Mouse (Mus musculus) neural tube, embryonic 11.5 days (tissue): ENCODE measurements around the gene Plac1. TPM values are rescaled to one million over a fixed set of nuclear protein-coding genes. Genes with fewer than 3 reads are reported as not detected.
"Not testable (repeated sequence)": the region's sequence is repeated elsewhere in the genome, so short reads cannot be mapped to it uniquely, and the experiment has no call there.

Experiments used
- ATAC-seq: fragments of 200-750 bp; cut with Nextera tagmentation; 2 replicates; pipeline ENCODE4 v1.8.0; 2017; ENCODE audit warnings: moderate number of reproducible peaks, mild to moderate bottlenecking, moderate TSS enrichment, moderate library complexity; ENCODE audit not compliant: insufficient read depth, low FRiP score, low TSS enrichment
- DNase-seq: peaks from one replicate; pipeline ENCODE4 v3.0.0-alpha.2; 2015; ENCODE audit warnings: low spot score
- H3K27ac ChIP-seq: fragments of 300-500 bp; sonication (generic); 2 replicates; pipeline ENCODE4 v1.5.1; 2014; ENCODE audit warnings: low read depth, mild to moderate bottlenecking, low read length
- H3K27me3 ChIP-seq: fragments of 300-500 bp; sonication (generic); 2 replicates; pipeline ENCODE4 v1.6.1; 2014; ENCODE audit warnings: mild to moderate bottlenecking, low read length, mixed read lengths; ENCODE audit not compliant: control insufficient read depth, insufficient read depth
- H3K36me3 ChIP-seq: fragments of 300-500 bp; sonication (generic); 2 replicates; pipeline ENCODE4 v1.6.1; 2014; ENCODE audit warnings: mild to moderate bottlenecking, low read length, moderate library complexity, mixed read lengths; ENCODE audit not compliant: control insufficient read depth, insufficient read depth
- H3K4me1 ChIP-seq: fragments of 300-500 bp; sonication (generic); 2 replicates; pipeline ENCODE4 v1.6.1; 2014; ENCODE audit warnings: low read length, mixed read lengths; ENCODE audit not compliant: control insufficient read depth, insufficient read depth
- H3K4me2 ChIP-seq: fragments of 300-500 bp; sonication (generic); 2 replicates; pipeline ENCODE4 v1.6.1; 2014; ENCODE audit warnings: low read depth, mild to moderate bottlenecking, moderate library complexity
- H3K4me3 ChIP-seq: fragments of 300-500 bp; sonication (generic); 2 replicates; pipeline ENCODE4 v1.5.1; 2014; ENCODE audit warnings: low read depth, low read length
- H3K9ac ChIP-seq: fragments of 300-500 bp; sonication (generic); 2 replicates; pipeline ENCODE4 v1.6.1; 2014; ENCODE audit warnings: mild to moderate bottlenecking, low read length
- H3K9me3 ChIP-seq: fragments of 300-500 bp; sonication (generic); 2 replicates; pipeline ENCODE4 v1.6.1; 2016; ENCODE audit warnings: low read length; ENCODE audit not compliant: control insufficient read depth
- WGBS: fragments of 180-500 bp; shearing (Covaris S2); extraction: QIAGEN DNeasy Blood & Tissue Kit; methylation state at CpG from one replicate; pipeline ENCODE4 v1.1.7; 2014; 5-methylcytosine and 5-hydroxymethylcytosine counted together
- microRNA counts: library from miRNA; unstranded; fragments of <30 nt; microRNA quantifications from one replicate; lab custom pipeline; 2015
- microRNA-seq: library from miRNA; unstranded; fragments of <30 nt; microRNA quantifications from one replicate; pipeline ENCODE4, GENCODE M21; 2016
- polyA plus RNA-seq: library from polyadenylated mRNA; unstranded; fragments of >200 nt; fragmentation: Nextera tagmentation; extraction: Ambion mirVana; gene quantifications from 2 replicates; pipeline ENCODE4 v1.2.1, GENCODE M21; 2014

Gene Plac1
- polyA plus RNA-seq, 1 experiment from 2014 or later = 2.6 TPM

GRCm38 (mm10) chrX:53039651-53040050, 200.3 kb downstream of the Plac1 start:
- Histone ChIP-seq H3K9me3 (no peaks in the 10 kb centered on the region), H3K4me2 (no peak overlapping the region), H3K27ac (no peak overlapping the region), H3K36me3 (no peaks in the 10 kb centered on the region), H3K4me3 (no peak overlapping the region), H3K4me1 (no peaks in the 10 kb centered on the region), H3K9ac (no peak overlapping the region), H3K27me3 (no peaks in the 10 kb centered on the region)
- DNase-seq (no peak), ATAC-seq (no peak)
- 37% methylated on average over 5 of the region's 5 CpGs for WGBS

GRCm38 (mm10) chrX:53038194-53038593, 201.7 kb downstream of the Plac1 start:
- Histone ChIP-seq H3K36me3 (no peaks in the 10 kb centered on the region), H3K9ac (no peak overlapping the region), H3K4me1 (no peaks in the 10 kb centered on the region), H3K4me2 (no peak overlapping the region), H3K4me3 (no peak overlapping the region), H3K27ac (no peak overlapping the region), H3K27me3 (no peaks in the 10 kb centered on the region), H3K9me3 (no peaks in the 10 kb centered on the region)
- ATAC-seq = no peak
- 84% methylated on average over 4 of the region's 4 CpGs for WGBS
- DNase-seq = no peak

- Histone ChIP-seq H3K9ac (no peak overlapping the region), H3K4me1 (no peaks in the 10 kb centered on the region), H3K36me3 (no peaks in the 10 kb centered on the region), H3K27ac (no peak overlapping the region), H3K27me3 (no peaks in the 10 kb centered on the region), H3K4me2 (no peak overlapping the region), H3K9me3 (no peaks in the 10 kb centered on the region), H3K4me3 (no peak overlapping the region)
- DNase-seq = no peak
- no peak for ATAC-seq
- 74% methylated on average over 5 of the region's 5 CpGs for WGBS
These were observed 210.4 kb downstream of the Plac1 start for GRCm38 (mm10) chrX:53029559-53029958.

- no peaks in the 10 kb centered on the region for H3K4me1 ChIP-seq
- WGBS = 64% methylated on average over 11 of the region's 11 CpGs
- H3K4me2 ChIP-seq = no peak overlapping the region
- no peak overlapping the region for H3K9ac ChIP-seq
- H3K27ac ChIP-seq = no peak overlapping the region
- no peak overlapping the region for H3K4me3 ChIP-seq
- H3K27me3 ChIP-seq = no peaks in the 10 kb centered on the region
- H3K9me3 ChIP-seq = no peaks in the 10 kb centered on the region
- DNase-seq (no peak), ATAC-seq (no peak)
- H3K36me3 ChIP-seq = no peaks in the 10 kb centered on the region
These were observed 214.3 kb downstream of the Plac1 start for GRCm38 (mm10) chrX:53025471-53026223.

GRCm38 (mm10) chrX:53024268-53024667, 215.6 kb downstream of the Plac1 start:
- H3K9me3 ChIP-seq, H3K4me1 ChIP-seq, ATAC-seq, H3K27me3 ChIP-seq, H3K4me3 ChIP-seq, H3K27ac ChIP-seq, H3K9ac ChIP-seq, H3K36me3 ChIP-seq, H3K4me2 ChIP-seq: not testable (repeated sequence)
- DNase-seq = peak; percentile 29
- WGBS = 32% methylated on average over 3 of the region's 3 CpGs

GRCm38 (mm10) chrX:53023021-53023420, 216.9 kb downstream of the Plac1 start:
- no peaks in the 10 kb centered on the region for H3K36me3 ChIP-seq
- H3K4me1 ChIP-seq = no peaks in the 10 kb centered on the region
- ATAC-seq (no peak), DNase-seq (no peak)
- H3K4me3 ChIP-seq = no peak overlapping the region
- no peak overlapping the region for H3K9ac ChIP-seq
- WGBS = 90% methylated on average over 2 of the region's 2 CpGs
- no peak overlapping the region for H3K27ac ChIP-seq
- H3K4me2 ChIP-seq = no peak overlapping the region
- H3K9me3 ChIP-seq = no peaks in the 10 kb centered on the region
- no peaks in the 10 kb centered on the region for H3K27me3 ChIP-seq

MicroRNAs encoded within 50 kb of the gene (microRNA counts, 519-probe panel; counts per million panel counts)
- microRNA mmu-miR-322 (lab: Ali Mortazavi, UCI) (5,236 counts per million, percentile 91 among the panel's probes with 10 or more counts), microRNA mmu-miR-351 (lab: Ali Mortazavi, UCI) (3,494 counts per million, percentile 69 among the panel's probes with 10 or more counts), microRNA mmu-miR-450a-3p (lab: Ali Mortazavi, UCI) (171 counts per million, percentile 57 among the panel's probes with 10 or more counts), microRNA mmu-miR-450a-5p (lab: Ali Mortazavi, UCI) (5,020 counts per million, percentile 88 among the panel's probes with 10 or more counts), microRNA mmu-miR-450b-3p (lab: Ali Mortazavi, UCI) (1,212 counts per million, percentile 58 among the panel's probes with 10 or more counts), microRNA mmu-miR-450b-5p (lab: Ali Mortazavi, UCI) (171 counts per million, percentile 57 among the panel's probes with 10 or more counts), microRNA mmu-miR-503 (lab: Ali Mortazavi, UCI) (2,748 counts per million, percentile 62 among the panel's probes with 10 or more counts), microRNA mmu-miR-542-3p (lab: Ali Mortazavi, UCI) (171 counts per million, percentile 57 among the panel's probes with 10 or more counts), microRNA mmu-miR-542-5p (lab: Ali Mortazavi, UCI) (171 counts per million, percentile 57 among the panel's probes with 10 or more counts)

Small RNA genes within 50 kb of the gene (microRNA-seq; reads per million reads assigned to microRNA genes)
- gene Mir322 = 16,516 reads per million, percentile 98 among the genes with 10 or more reads in this experiment
- 1,279 reads per million, percentile 80 among the genes with 10 or more reads in this experiment for gene Mir351
- 7.8 reads per million, percentile 18 among the genes with 10 or more reads in this experiment for gene Mir450-1
- 2.6 reads per million, percentile 2 among the genes with 10 or more reads in this experiment for gene Mir450-2
- gene Mir450b = 112 reads per million, percentile 53 among the genes with 10 or more reads in this experiment
- 452 reads per million, percentile 69 among the genes with 10 or more reads in this experiment for gene Mir503
- gene Mir542 = 324 reads per million, percentile 65 among the genes with 10 or more reads in this experiment

Other genes with a start within 250 kb of the Plac1 start
- gene Fam122b, start 29.7 kb upstream of the Plac1 start, polyA plus RNA-seq = 8.4 and 10.6 TPM in 2 replicates
- gene Fam122c, start 33.3 kb upstream of the Plac1 start, polyA plus RNA-seq = not detected in 2 replicates
- 62.2 and 63.4 TPM in 2 replicates for gene Mospd1, start 130.4 kb upstream of the Plac1 start, polyA plus RNA-seq
- not detected in 2 replicates for gene Etd, start 194.8 kb upstream of the Plac1 start, polyA plus RNA-seq